Mouse (Mus musculus) 3134 (cell line): ENCODE data around the gene Wt1.

Experiments used
- DNase-seq: peaks from one replicate; pipeline ENCODE4 v3.0.0-alpha.2; 2011; ENCODE audit warnings: low spot score; ENCODE audit not compliant: insufficient read length; ENCODE audit errors: extremely low read depth

The Wt1 gene

DNA sequence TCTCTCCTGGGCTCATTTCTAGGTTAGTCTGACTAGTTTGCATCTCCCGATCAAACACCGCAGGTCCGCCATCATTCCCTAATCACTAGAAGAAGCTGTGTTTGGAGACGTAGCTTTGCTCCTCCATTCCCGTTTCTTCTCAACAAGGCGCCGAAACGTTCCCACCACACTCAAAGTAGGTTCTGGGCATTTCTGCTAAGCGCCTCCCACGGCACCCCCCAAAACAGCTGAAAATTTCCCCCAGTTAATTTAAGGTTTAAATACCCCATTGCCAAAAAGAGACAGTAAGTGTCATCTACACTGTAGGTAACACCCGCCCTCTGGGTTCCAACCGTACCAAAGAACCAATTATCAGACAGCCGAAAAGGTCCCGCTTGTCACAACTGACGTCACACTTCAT lies 688 bp upstream of the Wt1 start:
- DNase-seq: no peak

DNA sequence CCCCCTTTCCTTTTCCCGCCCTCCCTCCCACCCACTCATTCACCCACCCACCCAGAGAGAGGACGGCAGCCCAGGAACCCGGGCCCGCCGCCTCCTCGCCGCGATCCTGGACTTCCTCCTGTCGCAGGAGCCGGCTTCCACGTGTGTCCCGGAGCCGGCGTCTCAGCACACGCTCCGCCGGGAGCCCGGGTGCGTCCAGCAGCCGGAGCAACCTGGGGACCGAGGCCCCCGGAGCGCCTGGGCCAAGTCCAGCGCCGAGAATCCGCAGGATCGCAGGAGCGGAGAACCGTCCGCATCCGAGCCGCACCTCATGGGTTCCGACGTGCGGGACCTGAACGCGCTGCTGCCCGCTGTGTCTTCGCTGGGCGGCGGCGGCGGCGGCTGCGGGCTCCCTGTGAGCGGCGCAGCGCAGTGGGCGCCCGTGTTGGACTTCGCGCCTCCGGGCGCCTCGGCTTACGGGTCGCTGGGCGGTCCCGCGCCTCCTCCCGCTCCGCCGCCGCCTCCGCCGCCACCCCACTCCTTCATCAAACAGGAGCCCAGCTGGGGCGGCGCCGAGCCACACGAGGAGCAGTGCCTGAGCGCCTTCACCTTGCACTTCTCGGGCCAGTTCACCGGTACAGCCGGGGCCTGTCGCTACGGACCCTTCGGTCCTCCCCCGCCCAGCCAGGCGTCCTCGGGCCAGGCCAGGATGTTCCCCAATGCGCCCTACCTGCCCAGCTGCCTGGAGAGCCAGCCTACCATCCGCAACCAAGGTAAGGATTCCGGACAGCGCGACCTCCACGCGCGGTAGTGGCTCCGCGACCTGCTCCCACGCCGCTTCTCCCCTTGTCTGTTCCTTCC lies 582 bp downstream of the Wt1 start:
- DNase-seq: no peak

DNA sequence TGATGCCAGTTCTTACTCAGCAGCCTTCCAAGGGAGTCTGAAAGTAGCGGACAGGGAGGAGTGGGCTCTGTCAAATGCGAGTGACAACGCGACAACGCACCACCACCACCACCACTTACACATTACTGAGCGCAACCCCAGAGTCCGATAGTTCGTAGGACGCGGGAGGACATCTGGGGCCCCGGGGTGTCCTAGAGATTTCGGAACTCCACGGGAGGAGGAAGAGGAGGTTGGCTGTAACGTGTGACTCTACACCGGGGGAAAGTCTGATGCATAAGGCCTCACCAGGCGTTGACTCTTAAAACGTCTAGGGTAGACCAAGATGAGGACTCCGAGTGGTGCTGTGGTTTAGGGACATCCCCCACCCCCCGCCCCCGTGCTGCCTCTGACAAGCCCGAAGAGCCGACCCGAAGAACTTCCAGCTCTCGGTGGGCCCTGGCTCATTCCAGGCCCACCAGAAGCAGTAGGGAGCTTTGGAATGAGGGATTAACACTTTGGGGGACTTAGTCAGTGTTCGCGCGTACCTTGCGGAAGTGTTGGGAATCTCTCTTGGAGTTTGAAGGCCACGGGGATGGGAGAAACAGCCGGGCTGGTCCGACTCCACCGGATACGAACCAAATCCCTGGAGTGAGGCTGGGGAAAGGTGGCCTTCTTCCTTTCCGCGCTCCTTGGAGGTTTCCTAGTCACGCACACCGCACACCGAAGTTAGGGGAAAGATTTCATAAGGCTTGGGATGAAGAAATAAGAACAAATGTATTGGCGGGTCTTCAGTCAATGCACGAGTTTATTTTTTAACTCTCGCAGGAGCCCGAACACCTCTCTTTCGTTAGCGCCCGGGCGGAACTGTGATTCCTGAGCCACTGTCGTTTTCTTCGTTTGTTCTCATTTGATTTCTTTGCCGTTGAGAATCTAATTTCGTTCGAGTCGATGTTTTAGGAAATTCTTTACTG lies 1.5 kb downstream of the Wt1 start:
- DNase-seq: no peak

DNA sequence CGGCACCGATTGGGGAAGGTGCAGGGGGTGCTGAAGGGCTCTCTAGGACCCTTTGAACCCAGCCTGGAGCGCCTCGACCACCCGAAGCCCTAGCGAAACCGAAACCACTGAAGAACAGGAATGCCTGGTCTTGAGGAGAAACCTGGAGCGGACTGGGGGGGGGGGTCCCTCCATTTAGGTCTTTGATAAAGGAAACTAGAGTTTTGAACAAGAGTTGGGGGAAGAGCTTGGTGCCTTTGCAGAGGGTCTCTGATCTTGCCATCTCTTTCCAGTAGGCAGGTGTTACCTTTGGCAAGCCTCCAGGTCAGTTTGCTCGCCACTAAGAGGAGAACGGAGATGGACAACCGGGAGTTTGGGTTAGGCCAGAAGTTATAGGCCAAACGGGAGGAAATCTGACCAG lies 2.2 kb downstream of the Wt1 start:
- no peak for DNase-seq

DNA sequence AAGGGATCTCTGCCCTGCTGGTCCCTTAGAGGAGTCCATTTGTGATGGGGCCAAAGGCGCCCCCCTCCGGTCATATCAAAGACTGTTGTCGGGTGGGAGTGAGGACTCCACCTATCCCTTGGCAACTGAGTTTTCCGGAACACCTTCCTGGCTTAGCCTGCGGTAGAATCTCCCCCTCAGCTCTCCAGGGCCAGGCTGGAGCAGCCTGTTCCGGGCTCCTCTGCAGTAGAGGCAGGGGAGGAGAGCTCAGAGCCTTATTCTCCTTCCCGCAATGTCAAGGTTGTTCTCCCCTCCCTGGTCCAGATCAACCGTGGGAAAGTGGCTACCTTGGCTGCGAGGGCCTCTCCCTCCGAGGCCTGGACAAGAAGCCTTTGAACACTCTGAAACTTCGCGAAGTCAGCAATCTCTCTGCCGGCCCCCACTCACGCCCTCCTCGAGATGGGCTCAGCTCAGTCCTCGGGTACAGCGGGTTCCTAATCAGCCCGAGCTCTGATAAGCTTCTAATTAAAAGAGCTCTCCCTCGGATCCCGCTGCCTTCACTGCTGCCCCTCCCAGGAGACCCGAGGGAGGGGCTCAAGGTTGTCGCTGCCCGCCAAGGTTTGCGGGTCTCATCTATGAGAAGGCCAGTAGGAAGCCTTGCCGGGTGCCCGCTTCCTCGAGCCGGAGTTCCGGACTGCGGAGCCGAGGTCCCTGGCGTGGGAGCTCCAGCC lies 4.2 kb downstream of the Wt1 start:
- no peak for DNase-seq

DNA sequence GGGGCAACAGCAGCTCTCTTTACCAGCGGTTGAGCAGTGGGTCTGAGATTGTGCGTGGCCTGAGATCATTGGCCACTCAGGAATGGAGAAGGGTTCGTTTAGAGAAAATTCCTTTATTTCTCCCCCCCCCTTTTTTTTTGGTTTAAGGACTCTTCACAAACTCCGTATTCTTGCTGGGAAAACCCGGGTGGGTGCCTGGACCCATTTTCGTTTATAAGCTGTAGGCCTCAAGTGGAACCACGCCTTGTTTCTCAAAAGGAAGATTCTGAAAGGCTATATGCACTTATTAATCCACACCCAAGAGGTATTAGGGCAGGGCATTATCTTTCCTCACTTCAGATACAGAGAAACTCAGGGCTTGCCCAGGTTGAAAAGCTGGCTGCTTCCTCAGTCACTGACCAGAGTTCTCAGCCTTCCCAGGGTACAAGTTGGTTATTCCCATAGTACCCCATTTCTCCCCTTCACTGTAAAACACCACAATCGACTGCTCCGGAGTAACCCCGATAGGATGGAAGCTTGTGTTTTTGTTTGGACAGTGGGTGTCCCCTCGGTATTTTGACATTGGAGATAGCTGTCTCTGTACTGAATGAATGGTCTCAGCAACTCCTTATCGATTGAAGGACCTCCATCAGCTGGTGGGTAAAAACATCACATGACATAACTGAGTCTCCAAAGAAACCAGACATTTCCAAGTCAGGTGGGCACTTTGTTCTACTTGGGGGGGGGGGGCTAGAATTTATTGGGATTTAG lies 4.9 kb downstream of the Wt1 start:
- DNase-seq: no peak

DNA sequence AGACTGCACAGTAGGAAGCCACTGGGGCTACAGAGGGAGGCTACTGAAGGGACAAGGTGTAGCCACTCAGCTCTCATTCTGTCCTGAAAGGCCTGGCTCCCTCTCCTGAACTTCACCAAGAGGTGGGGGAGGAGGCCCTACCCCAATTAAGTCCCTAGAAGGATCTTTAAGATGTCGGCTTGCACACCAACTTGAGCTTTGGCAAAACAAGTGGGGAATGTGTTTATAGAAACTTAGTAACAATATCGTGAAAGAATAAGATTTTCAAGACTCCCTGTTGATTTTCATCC lies 5.4 kb downstream of the Wt1 start:
- DNase-seq: no peak

DNA sequence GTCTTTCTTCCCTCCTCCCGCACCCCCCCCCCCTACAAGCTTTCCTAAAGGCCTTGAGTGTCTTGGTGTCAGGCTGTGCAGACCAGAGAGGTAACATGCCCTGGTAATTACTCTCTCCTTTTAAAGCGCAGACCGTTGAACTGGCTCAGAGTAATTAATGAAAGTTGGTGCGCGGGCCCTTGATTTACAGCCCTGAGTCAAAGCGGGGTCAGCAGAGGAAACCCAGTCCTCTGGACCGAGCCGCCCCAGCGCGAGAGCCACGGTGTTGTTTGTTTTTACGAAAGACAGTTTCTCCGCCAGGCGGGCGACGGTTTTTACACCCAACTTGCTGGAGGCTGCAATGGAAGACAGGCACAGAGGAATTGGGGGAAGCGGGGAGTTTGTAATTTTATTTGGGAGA lies 6.0 kb downstream of the Wt1 start:
- no peak for DNase-seq

DNA sequence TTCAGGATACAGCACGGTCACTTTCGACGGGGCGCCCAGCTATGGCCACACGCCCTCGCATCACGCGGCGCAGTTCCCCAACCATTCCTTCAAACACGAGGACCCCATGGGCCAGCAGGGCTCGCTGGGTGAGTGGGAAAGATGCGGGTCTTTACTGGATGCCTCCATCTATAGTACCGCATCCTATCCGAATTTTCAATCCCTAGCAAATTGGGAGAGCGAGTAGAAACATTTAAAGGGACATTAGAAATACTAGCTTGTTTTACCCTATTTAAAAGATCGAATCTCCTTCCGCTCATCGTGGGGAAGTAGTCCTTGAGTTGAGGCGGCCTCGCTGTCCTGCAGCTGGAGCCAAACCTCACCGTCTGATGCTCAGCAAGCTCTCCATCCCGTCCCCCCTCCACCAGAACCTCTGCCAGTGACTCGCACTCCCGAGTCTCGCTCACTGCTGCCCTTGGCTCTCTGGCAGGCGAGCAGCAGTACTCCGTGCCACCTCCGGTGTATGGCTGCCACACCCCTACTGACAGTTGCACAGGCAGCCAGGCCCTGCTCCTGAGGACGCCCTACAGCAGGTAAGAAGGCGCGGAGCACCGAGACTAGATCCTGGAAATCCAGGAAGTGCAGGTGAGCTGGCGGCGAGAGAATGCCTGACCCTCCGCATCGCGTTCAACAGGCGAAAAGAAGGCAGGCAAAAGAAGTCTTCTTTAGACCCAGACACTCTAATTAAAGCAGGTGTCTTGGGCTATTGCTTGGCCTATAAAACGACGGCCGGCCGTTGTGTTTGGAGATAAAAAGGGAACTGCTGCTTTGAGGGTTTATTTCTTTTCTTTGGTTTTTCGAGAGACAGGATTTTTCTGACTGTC lies 6.8 kb downstream of the Wt1 start:
- DNase-seq: no peak

DNA sequence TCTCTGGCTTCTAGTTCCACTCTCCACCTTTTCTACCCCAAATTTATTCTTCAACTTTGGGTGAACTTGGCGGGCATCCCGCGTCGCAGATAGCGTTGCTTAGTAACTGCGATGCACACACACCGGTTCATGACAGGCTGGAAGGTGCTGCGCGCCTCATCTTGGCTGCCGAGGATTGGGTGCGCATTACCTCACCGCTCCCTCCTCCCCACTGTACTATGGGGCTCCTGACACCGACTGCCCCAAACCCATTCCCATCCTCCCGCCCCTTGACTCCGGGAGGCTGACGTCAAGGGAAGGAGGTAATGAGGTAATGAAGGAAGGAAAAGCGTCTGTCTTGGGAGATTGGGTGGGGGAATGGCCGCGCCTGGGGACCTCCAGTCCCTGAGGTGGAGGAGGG lies 8.0 kb downstream of the Wt1 start:
- DNase-seq: no peak

DNA sequence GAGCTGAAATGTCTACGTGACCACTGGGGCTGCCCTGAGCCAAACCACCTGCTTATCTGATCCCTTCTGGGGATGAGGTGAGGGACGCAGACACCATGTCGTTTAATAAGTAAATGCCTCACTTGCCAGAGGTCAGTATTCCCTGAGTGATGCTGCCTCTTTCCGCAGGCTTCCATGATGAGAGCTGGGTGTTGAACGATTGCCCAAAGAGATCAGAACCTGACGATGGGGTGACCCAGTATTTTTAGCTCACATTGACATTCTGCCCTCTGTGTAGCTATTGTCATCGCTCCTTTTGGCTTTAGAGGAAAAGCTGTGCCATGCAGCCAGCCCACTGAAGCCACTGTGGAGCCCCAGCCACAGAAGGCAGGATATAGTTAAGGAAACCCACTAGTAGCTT lies 13.1 kb downstream of the Wt1 start:
- DNase-seq: no peak

DNA sequence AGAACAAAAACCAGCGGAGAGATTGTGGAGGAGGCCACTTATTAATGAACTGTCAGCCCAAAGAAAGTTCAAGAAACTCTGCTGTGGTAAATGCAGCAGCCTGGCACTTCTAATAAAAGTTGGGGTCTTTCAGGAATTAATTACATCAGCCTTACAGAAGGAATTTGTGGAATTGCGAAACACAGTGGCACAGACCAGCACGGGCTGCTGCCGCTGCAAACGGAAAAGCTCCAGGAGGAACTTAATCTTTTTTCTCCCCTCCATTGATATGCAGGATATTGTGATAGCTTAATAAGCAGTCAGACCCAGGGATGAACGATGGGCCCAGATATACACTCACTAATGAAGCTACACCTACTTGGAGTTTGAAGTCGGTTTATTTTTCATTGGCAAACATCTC lies 15.0 kb downstream of the Wt1 start:
- DNase-seq: no peak

DNA sequence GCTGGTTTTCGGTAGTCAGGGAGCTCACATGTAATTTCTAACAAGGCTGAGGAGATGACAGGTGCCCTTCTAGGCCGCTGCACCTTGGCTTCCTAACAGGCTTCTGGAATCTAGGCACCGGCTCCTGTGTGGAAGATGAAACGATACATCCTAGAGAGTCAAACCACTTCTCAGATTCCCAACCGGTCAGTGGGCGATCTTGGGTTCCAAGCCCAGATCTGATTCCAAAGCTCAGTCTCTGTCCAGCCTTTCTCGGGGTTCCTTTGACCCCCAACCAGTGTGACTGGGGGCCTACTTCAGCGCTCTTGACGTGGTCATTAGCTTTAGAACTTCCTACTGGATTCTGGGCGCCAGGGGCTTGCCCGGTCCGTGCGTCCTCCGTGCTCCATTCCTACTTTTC lies 17.4 kb downstream of the Wt1 start:
- DNase-seq: no peak

DNA sequence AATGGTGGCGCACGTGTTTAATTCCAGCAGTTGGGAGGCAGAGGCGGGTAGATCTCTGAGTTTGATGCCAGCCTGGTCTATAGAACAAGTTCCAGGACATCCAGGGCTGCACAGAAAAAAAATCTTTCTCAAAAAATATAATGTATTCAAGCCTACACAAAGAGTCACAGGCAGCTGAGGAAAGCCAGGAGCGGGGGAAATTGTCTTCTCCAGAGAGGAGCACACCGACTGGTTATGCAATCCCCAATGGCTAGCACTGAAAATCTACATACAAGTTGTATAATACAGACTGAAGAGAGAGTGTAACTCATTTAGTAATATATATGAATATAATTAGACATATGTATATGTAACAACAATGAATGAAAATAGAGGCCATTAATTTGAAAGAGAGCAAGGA lies 25.2 kb downstream of the Wt1 start:
- DNase-seq: no peak

DNA sequence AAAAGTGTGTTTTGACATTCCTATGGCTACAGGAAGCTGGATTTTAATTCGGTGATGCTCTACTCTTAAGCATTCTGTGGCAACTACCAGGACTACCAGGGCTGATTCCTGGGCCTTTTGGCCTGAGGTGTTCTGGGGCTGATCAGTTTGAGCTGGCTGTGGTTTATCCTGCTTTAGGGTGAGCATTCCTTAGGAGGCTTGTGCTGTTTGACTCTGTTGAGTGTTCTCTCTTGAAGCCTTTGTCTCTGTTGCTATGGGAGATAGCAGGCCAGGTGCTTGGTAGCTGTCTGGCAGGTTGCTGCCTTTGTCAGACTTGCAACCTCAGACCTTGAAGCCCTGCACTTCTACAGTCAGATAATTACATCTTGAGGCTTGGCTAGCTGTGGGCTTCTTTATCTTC lies 26.7 kb downstream of the Wt1 start:
- no peak for DNase-seq

DNA sequence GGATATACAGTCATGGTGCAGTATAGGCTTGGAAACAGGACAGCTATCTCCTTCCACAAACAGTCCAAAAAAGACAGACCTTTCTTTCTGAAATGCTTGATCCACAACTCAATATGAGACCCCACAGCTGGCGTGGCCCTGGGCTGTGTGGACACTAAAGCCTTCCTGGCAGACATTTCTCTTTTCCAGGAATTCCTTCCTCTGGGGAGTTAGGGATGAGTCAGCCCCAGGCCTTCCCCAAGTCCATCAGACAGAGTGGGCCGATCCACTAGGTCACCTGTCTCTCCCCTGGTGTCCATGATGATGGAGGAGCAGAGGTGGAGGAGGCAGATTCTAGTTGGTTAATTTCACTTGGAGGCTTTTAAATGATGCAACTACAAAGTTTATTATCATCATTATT lies 34.6 kb downstream of the Wt1 start:
- no peak for DNase-seq

DNA sequence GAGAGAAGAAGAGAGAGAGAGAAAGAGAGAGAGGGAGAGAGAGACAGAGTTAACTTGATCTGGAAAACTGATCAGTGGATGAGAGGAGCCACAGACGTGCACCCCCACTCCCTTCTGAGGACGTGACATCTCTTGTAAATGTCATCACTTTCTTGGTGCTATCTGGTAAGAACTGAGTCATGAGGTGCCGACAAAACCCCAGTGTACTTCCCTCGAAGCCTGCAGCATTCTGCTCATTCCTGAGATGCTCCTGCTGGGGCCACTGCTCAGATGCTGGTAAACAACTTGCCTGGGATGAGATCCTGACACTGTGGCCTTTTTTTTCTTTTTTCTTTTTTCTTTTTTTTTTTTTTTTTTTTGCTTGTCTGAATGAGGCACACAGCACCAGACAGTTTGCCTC lies 36.4 kb downstream of the Wt1 start:
- no peak for DNase-seq

DNA sequence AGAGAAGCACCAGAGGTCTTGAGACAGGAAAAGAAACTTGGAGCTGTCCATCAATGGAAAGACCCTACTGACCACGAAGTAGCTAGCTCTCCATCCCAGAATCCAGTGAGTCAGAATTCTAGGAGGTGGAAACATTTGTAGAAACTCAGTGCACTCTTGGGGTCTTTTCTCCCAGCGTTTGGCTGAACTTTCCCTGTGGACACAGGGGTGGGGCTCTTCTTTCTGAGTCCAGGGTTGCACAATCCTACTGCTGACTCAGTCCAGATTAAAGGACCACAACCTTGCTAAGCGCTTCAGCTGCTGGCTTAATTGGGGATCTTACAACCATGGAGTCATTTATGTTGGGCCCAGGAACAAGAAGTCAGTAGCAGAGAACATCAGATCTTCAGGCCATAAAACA lies 41.8 kb downstream of the Wt1 start:
- DNase-seq: peak; percentile 14

DNA sequence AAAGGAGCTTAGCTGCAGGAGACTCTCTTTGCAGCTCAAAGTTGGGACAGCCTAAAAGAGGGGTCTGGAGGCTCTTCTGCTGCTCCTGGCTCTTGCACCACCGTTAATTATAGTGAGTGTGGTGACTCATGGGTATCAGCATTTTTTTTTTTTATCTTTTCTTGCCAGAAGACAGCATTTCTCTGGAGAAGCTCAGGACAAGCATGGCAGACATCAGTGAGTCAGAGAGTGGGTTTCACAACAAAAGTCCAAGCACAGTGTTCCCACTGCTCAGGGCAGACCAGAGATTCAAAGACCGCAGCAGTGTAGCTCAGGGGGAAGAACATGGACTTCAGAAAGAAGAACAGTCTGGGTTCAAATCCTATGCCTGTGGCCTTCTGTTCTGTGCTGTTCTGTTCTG lies 47.9 kb downstream of the Wt1 start:
- no peak for DNase-seq

DNA sequence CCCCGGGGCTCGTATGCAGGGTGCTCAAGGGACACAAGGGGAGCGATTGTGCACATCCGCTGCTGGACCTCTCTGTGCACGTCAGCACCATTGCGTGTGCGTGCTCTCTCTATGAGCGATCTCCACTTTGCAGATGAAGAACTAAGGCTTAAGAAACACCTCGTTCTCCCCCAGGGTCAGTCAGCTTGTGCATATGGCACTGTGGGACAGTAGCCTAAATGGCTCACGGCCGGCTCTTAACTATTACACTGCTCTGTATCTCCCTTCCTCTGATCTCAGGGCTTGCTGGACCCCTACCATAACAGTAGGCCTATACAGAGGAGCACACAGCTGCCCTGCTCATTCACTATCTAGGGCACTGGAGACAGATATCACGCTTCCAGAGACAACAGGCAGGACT lies 52.5 kb downstream of the Wt1 start:
- no peak for DNase-seq
